Mouse (Mus musculus) frontal cortex, postnatal 36 days (tissue): ENCODE data around the gene Uhrf2.

ENCODE experiments used
- DNase-seq, 2 experiments: peaks; one replicate each; pipeline ENCODE4 v3.0.0; 2022; ENCODE audit warnings: low spot score in 2 of 2

The Uhrf2 gene

GRCm38 (mm10) chr19:30050584-30050983 is 20.3 kb downstream of the Uhrf2 start:
- no peak for DNase-seq

DNA sequence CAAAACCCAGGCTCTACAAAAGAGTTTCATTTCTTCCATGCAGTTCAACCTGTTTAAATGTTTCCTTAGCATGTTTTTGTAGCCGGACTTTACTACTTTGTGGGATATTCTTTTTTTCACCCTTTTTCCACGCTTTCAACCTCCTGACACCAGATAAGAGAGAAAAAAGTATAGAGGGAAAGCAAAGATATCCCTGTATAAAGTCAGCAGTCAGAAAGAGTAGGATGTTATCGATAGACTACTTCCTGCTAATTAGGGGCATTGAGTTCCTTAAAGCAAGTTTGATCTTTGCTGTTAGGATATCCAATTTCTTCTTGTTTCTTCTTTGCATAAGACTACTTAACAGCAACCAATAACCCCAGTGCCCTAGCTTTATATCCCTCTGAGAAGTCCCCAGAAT is 21.2 kb downstream of the Uhrf2 start:
- DNase-seq, result no peak

DNA sequence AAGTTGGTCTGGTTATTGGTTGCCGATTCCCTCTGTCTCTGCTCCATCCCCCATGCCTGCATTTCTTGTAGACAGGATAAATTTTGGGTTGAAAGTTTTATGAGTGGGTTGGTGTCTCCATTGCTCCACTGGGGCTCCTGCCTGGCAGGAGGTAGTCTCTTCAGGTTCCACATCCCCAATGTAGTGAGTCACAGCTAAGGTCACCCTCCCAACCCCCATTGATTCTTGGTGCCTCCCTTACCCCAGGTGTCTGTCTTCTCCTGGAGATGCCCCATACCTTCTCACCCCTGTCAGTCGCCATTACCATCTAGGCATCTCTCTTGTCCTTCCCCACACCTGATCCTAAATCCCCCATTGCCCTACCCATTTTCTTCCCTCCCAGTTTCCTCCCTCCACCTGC is 23.9 kb downstream of the Uhrf2 start:
- no peak for DNase-seq

DNA sequence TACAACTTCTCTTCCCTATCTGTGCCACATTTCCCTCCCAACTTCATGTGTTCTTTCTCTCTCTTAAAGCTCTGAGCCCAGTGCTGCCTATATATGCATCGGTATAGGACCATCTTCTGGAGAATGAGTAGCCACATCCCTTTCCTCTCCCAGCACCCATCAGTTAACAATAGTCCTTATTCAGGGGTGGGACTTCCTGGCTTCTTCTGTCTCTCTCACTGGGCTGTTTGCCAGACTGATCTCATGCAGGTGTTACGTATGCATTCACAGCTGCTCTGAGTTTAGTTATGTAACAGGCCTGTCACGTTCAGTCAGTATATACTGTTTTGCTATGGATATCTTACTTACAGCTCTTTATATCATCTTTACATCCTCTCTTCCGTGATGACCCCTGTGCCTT is 35.5 kb downstream of the Uhrf2 start:
- DNase-seq, result peak in 1 of 2 experiments; percentile 44

GRCm38 (mm10) chr19:30090163-30090562 is 59.9 kb downstream of the Uhrf2 start:
- no peak for DNase-seq

- DNase-seq, result no peak
Observed at GRCm38 (mm10) chr19:30091644-30092295, 61.5 kb downstream of the Uhrf2 start.

DNA sequence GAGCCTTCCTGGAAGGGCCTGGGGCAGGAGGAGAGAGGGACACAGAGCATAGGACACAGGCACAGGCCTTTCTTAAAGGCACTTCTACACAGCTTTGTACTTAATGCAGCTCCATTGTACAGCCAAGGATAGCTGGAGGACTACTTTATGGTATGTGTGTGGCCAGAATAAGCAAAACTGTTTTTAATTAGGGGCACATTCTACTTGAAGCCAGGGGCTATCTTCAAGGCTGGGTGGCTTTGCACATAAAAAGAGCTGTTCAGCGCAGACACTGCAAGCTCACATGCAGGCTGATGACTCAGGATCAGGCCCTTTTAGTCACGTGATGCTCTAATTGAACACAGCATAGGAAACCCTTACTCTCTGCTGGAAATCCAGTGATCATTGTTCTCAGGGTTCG is 65.9 kb downstream of the Uhrf2 start:
- DNase-seq, result no peak

DNA sequence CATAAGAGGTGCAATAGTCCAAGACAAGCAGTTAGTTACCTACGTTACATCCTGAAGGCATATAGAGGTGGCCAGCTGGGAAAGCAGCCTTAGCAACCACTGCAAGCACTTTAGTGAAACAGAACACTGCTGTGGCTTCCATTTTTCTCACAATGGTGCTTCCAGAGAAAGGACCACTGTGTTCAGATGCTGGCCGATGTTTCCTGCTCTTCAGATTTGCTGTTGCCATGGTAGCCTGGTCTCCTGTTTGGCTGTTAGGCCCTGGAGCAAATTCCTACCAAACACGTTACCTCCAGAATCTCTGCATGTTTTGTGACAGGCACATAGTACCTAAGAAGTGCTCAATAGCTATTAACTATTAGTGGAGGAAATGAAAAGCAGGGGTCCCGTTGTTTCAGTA is 66.7 kb downstream of the Uhrf2 start:
- DNase-seq, result no peak

DNA sequence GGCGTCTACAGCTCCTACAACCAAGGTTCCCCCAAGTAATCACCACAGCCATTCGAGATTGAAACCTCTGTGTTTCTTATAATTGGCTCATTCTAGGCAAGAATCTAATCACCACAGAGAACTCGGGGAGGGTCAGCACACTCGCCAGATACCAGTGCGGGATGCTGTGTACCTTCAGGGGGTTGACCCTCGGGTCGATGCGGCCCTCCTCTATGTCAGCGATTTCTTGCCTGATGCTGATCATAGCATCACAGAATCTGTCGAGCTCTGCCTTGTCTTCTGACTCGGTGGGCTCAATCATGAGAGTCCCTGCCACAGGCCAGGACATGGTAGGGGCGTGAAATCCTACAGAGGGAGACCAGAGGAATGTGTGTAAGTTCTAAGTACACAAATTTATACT is 70.3 kb downstream of the Uhrf2 start:
- no peak for DNase-seq

DNA sequence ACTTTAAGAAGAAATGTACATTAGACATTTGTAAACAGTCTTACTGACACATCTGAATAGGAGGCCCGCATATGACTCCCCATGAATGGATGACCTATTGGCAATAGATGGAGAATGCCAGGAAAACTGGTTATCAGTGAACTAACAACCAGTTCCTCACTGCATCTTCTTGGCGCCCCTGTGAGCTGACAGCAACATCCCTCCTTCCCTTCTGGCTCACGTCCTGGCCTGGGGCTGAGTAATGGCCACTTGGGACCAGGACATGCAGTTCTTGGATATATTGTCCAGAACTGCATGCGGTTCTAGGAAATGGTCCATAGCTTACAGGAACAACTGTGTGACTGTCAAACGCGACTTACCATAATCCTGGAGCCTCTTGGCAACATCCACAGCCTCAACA is 72.3 kb downstream of the Uhrf2 start:
- DNase-seq, result no peak

DNA sequence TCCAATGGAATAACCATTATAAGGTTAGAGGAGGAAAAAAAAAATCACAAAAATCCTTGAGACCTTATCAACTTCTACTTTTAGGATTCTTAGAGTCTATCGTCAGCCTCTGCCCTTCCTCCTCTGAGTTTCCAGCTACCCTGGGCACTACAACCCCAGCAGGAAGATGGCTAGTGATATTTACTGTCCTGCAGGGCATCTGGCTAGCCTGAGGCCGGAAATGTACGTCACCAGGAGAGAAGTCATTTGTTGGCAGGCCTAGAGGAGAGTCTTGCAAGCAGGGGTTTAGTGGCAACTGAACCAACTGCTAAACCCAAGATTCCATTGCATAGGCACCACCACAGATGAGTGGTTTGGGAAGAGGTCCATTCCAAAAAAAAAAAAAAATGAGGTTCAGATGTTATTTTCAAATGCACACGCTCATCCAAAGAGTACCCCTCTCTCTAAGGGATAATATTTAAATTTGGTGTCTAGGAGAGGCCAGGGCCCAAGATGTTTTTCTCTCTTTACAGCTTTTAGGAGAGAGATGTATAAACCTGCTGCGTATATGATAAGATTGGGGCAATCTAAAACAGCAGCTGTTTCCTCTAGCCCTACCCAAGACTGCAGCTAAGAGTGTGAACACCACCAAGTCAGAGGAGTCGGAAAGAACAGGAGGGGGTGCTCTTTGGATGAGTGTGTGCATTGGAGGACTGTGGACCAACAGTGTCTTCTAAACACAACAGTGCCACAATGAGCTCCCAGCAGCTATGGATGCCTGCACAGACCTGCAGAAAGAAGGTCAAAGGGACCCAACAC is 74.9 kb downstream of the Uhrf2 start:
- no peak for DNase-seq

- DNase-seq, result no peak
Observed at GRCm38 (mm10) chr19:30107221-30107845, 77.0 kb downstream of the Uhrf2 start.

DNA sequence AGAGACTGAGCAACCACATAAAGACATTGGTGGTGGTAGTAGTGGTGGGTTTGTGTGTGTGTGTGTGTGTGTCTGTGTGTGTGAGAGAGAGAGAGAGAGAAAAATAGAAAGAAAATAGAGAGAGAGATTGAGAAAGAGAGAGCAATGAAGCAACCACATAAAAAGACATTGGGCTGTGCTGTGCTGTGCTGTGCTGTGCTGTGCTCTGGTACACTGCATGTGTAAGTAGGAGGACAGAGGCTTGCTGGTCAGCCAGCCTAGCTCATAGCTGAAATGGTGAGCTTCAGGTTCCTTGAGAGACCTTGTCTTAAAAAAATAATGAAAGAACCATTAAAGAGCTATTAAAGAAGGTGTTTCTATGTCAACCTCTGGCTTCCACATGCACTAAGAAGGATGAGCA is 78.3 kb downstream of the Uhrf2 start:
- DNase-seq, result no peak

GRCm38 (mm10) chr19:30109122-30109521 is 78.8 kb downstream of the Uhrf2 start:
- peak in 1 of 2 experiments; percentile 22 for DNase-seq

DNA sequence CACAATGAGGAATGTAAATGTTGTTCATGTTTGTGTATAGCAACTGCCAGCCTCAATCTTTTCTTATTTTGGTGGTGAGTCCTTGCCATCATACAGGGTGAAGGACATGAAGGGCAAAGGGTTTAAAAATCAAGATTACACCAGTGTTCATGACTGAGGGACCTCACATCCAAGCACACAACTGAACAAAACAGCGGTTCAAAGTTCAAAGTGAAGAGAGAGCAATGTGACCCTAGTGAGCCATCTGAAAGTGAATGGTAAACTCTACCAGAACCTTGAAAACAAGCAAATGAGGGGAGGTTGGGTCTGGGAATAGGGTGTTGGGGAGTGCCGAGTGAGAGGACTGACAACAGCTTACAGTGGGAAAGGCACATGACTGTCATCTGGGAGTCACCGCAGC is 81.1 kb downstream of the Uhrf2 start:
- no peak for DNase-seq

DNA sequence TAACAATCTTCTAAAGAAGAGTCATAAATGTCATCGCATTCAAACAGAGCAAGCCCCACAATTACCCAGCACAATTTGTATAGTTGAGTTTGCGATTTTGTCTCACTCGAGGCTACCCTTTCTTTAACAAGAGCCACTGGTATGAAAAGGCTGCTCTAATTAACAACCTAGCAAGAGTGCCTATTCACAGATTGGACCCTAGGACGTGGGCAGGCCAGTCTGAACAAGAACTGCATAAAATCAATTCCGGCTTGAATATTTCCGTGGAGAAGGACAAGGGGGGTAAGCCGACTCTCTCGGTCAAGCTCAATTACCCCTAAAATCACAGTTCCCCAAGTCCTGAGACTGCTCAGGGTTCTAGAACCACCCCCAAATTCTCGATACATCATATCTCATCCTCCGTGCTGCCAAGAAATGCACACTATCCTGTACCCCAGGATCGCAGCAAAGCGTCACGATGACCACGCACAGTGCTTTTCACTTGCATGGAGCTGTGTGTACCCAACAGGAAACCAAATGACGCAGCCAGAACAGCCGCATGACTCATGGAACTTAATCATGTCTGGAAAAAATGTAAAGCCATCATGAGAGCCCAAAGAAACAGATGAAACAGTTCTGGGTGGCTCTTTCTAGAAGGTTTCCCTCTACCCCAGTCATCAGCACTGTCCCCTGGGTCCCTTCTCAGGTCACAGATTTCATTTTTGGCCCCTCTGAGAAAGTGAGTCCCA is 82.8 kb downstream of the Uhrf2 start:
- DNase-seq, result peak in 1 of 2 experiments; percentile 23

GRCm38 (mm10) chr19:30114919-30115441 is 84.7 kb downstream of the Uhrf2 start:
- DNase-seq, result no peak

GRCm38 (mm10) chr19:30115606-30116005 is 85.3 kb downstream of the Uhrf2 start:
- DNase-seq, result no peak

- no peak for DNase-seq
Observed at GRCm38 (mm10) chr19:30117241-30117640, 86.9 kb downstream of the Uhrf2 start.

DNA sequence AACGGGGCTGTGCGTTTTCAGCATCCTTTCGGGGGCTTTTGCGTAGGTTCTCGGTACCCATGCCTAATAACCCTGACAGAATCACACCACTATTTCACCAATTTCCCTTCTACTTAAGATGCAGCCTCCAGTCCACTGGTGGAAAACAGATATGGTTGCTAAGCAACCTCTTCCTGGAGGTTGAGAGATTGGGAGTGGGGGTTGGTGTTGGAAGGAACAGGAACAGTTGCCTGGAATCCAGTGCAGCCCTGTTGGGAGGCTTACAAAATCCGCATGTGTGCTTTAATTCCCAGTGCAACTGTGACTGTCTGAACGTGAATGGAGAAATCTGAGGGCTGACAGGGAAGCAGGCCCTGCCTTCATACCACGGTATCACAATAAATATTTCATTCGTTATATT is 87.5 kb downstream of the Uhrf2 start:
- peak; percentile 54 to 60 for DNase-seq

- DNase-seq, result peak in 1 of 2 experiments; percentile 44
Observed at GRCm38 (mm10) chr19:30118344-30119312, 88.3 kb downstream of the Uhrf2 start.
